Mouse (Mus musculus) CH12.LX (cell line): ENCODE measurements around the gene Pde4d. TPM values are rescaled to one million over a fixed set of nuclear protein-coding genes. Genes with fewer than 3 reads are reported as not detected.

Source experiments
- DNase-seq: peaks from one replicate; pipeline ENCODE4 v3.0.0-alpha.2; 2013; ENCODE audit errors: extremely low read depth
- H3K27ac ChIP-seq: 2 replicates; pipeline ENCODE4 v1.5.1; 2012; ENCODE audit warnings: low read depth, mild to moderate bottlenecking, control low read depth, moderate library complexity; ENCODE audit not compliant: insufficient read depth
- H3K27me3 ChIP-seq: replicated peaks from 2 replicates; pipeline ENCODE3; 2012; ENCODE audit warnings: inconsistent platforms
- H3K36me3 ChIP-seq, 2 experiments: replicated peaks in 1 of 2; 2 replicates each; pipeline versions ENCODE3 to v1.6.1; 2012; ENCODE audit warnings: inconsistent platforms in 1 of 2, low read length in 1 of 2, mild to moderate bottlenecking in 1 of 2, mixed read lengths in 1 of 2, moderate library complexity in 1 of 2; ENCODE audit not compliant: control insufficient read depth in 1 of 2, insufficient read depth in 1 of 2
- H3K4me1 ChIP-seq, 2 experiments: 2 replicates each; pipeline ENCODE4 v1.6.1; 2012; ENCODE audit warnings: inconsistent platforms in 1 of 2, moderate library complexity in 1 of 2; ENCODE audit not compliant: insufficient read depth in 2 of 2, control insufficient read depth in 1 of 2
- H3K4me2 ChIP-seq: 2 replicates; pipeline ENCODE4 v1.6.1; 2012; ENCODE audit warnings: low read depth, mild to moderate bottlenecking, control low read depth; ENCODE audit not compliant: poor library complexity, insufficient read depth, severe bottlenecking
- H3K4me3 ChIP-seq, 3 experiments: fragments of 150-350 bp in 1 of 3; sonication (generic) in 1 of 3; replicated peaks in 1 of 3; 2 replicates each; pipeline versions ENCODE3 to v1.5.1; 2011 to 2012; ENCODE audit warnings: low read depth in 2 of 3, low read length in 2 of 3, mild to moderate bottlenecking in 2 of 3, moderate library complexity in 2 of 3, control low read depth in 1 of 3, improper control_type of control experiment in 1 of 3, inconsistent platforms in 1 of 3, mixed read lengths in 1 of 3; ENCODE audit not compliant: poor library complexity in 1 of 3
- H3K79me2 ChIP-seq: replicated peaks from 2 replicates; pipeline ENCODE4 v1.6.1; 2012; ENCODE audit warnings: mild to moderate bottlenecking, moderate library complexity; ENCODE audit not compliant: control insufficient read depth, poor library complexity, insufficient read depth, severe bottlenecking; ENCODE audit errors: extremely low read depth
- H3K9ac ChIP-seq: 2 replicates; pipeline ENCODE4 v1.6.1; 2012; ENCODE audit warnings: low read depth, mild to moderate bottlenecking, control low read depth, moderate library complexity; ENCODE audit not compliant: insufficient read depth
- H3K9me3 ChIP-seq: replicated peaks from 2 replicates; pipeline ENCODE3; 2012; ENCODE audit warnings: low read length, inconsistent platforms, mixed read lengths
- BHLHE40 ChIP-seq: IDR thresholded peaks from 2 replicates; pipeline ENCODE4 v1.6.1; 2011; ENCODE audit warnings: mild to moderate bottlenecking, low read depth, low read length, improper control_type of control experiment
- CHD1 ChIP-seq: IDR thresholded peaks from 2 replicates; pipeline ENCODE4 v1.6.1; 2012; ENCODE audit warnings: low read depth, low read length, improper control_type of control experiment, inconsistent platforms
- CHD2 ChIP-seq: IDR thresholded peaks from 2 replicates; pipeline ENCODE4 v1.6.1; 2011; ENCODE audit warnings: low read length, improper control_type of control experiment
- CTCF ChIP-seq, 2 experiments: IDR thresholded peaks in 1 of 2; conservative IDR thresholded peaks in 1 of 2; 2 replicates each; pipeline ENCODE4 v1.5.1; 2011 to 2012; ENCODE audit warnings: low read depth in 2 of 2, low read length in 2 of 2, improper control_type of control experiment in 1 of 2, inconsistent platforms in 1 of 2, mild to moderate bottlenecking in 1 of 2, moderate library complexity in 1 of 2
- E2F4 ChIP-seq: IDR thresholded peaks from 2 replicates; pipeline ENCODE4 v1.6.1; 2011; ENCODE audit warnings: low read depth, low read length, improper control_type of control experiment; ENCODE audit not compliant: insufficient replicate concordance
- ELF1 ChIP-seq: IDR thresholded peaks from 2 replicates; pipeline ENCODE4 v1.6.1; 2014; ENCODE audit warnings: low read depth, mild to moderate bottlenecking, inconsistent platforms, low read length, improper control_type of control experiment
- ETS1 ChIP-seq: conservative IDR thresholded peaks from 2 replicates; pipeline ENCODE4 v1.6.1; 2012; ENCODE audit warnings: low read depth, mild to moderate bottlenecking, inconsistent platforms, low read length, improper control_type of control experiment, moderate library complexity
- GABPA ChIP-seq: IDR thresholded peaks from 2 replicates; pipeline ENCODE4 v1.6.1; 2012; ENCODE audit warnings: low read depth, low read length, improper control_type of control experiment, inconsistent platforms; ENCODE audit not compliant: insufficient replicate concordance
- IRF4 ChIP-seq: IDR thresholded peaks from 2 replicates; pipeline ENCODE4 v1.6.1; 2014; ENCODE audit warnings: low read depth, mild to moderate bottlenecking, inconsistent platforms, low read length, improper control_type of control experiment
- JUND ChIP-seq: conservative IDR thresholded peaks from 2 replicates; pipeline ENCODE4 v1.6.1; 2011; ENCODE audit warnings: low read depth, low read length, improper control_type of control experiment
- KAT2A ChIP-seq: IDR thresholded peaks from 2 replicates; pipeline ENCODE4 v1.6.1; 2012; ENCODE audit warnings: low read length, improper control_type of control experiment, inconsistent platforms; ENCODE audit not compliant: insufficient replicate concordance
- MAFK ChIP-seq: IDR thresholded peaks from 2 replicates; pipeline ENCODE4 v1.6.1; 2011; ENCODE audit warnings: low read length, improper control_type of control experiment; ENCODE audit not compliant: insufficient replicate concordance
- MAX ChIP-seq: IDR thresholded peaks from 2 replicates; pipeline ENCODE4 v1.6.1; 2011; ENCODE audit warnings: low read length, improper control_type of control experiment
- MAZ ChIP-seq: IDR thresholded peaks from 2 replicates; pipeline ENCODE4 v1.6.1; 2012; ENCODE audit warnings: low read depth, mild to moderate bottlenecking, inconsistent platforms, low read length, improper control_type of control experiment, moderate library complexity
- MEF2A ChIP-seq: IDR thresholded peaks from 2 replicates; pipeline ENCODE4 v1.6.1; 2014; ENCODE audit warnings: low read depth, mild to moderate bottlenecking, inconsistent platforms, low read length, improper control_type of control experiment, borderline replicate concordance
- MXI1 ChIP-seq: IDR thresholded peaks from 2 replicates; pipeline ENCODE4 v1.6.1; 2011; ENCODE audit warnings: mild to moderate bottlenecking, low read depth, low read length, improper control_type of control experiment
- MYC ChIP-seq: IDR thresholded peaks from 2 replicates; pipeline ENCODE4 v1.6.1; 2011; ENCODE audit warnings: low read depth, mild to moderate bottlenecking, improper control_type of control experiment, low read length
- NELFE ChIP-seq: IDR thresholded peaks from 2 replicates; pipeline ENCODE4 v1.6.1; 2011; ENCODE audit warnings: low read depth, low read length, improper control_type of control experiment
- NRF1 ChIP-seq: IDR thresholded peaks from 2 replicates; pipeline ENCODE4 v1.6.1; 2014; ENCODE audit warnings: low read depth, mild to moderate bottlenecking, inconsistent platforms, low read length, improper control_type of control experiment, moderate library complexity
- PAX5 ChIP-seq: IDR thresholded peaks from 2 replicates; pipeline ENCODE4 v1.6.1; 2012; ENCODE audit warnings: low read length, inconsistent platforms, mixed read lengths
- RAD21 ChIP-seq: IDR thresholded peaks from 2 replicates; pipeline ENCODE4 v1.6.1; 2011; ENCODE audit warnings: low read depth, mild to moderate bottlenecking, low read length, improper control_type of control experiment, moderate library complexity
- RCOR1 ChIP-seq: conservative IDR thresholded peaks from 2 replicates; pipeline ENCODE4 v1.6.1; 2012; ENCODE audit warnings: low read depth, mild to moderate bottlenecking, inconsistent platforms, low read length, improper control_type of control experiment
- SIN3A ChIP-seq: IDR thresholded peaks from 2 replicates; pipeline ENCODE4 v1.6.1; 2012; ENCODE audit warnings: low read length, improper control_type of control experiment, inconsistent platforms
- TCF12 ChIP-seq: IDR thresholded peaks from 2 replicates; pipeline ENCODE4 v1.6.1; 2014; ENCODE audit warnings: low read depth, mild to moderate bottlenecking, inconsistent platforms, low read length, improper control_type of control experiment
- UBTF ChIP-seq: IDR thresholded peaks from 2 replicates; pipeline ENCODE4 v1.6.1; 2012; ENCODE audit warnings: low read depth, mild to moderate bottlenecking, inconsistent platforms, low read length, improper control_type of control experiment, moderate library complexity
- USF1 ChIP-seq: IDR thresholded peaks from 2 replicates; pipeline ENCODE4 v1.6.1; 2014; ENCODE audit warnings: low read depth, mild to moderate bottlenecking, inconsistent platforms, low read length, improper control_type of control experiment
- ZC3H11A ChIP-seq: IDR thresholded peaks from 2 replicates; pipeline ENCODE4 v1.6.1; 2012; ENCODE audit warnings: low read depth, mild to moderate bottlenecking, inconsistent platforms, low read length, improper control_type of control experiment
- ZKSCAN1 ChIP-seq: IDR thresholded peaks from 2 replicates; pipeline ENCODE4 v1.6.1; 2012; ENCODE audit warnings: low read depth, inconsistent platforms, low read length, improper control_type of control experiment, borderline replicate concordance
- ZNF384 ChIP-seq: IDR thresholded peaks from 2 replicates; pipeline ENCODE4 v1.6.1; 2012; ENCODE audit warnings: low read depth, low read length, improper control_type of control experiment, inconsistent platforms
- dilution Hi-C: fragments of 300-500 bp; cut with MboI; formaldehyde crosslinking; loops from 2 replicates; pipeline ENCODE4 v1.14.3; 2020; ENCODE audit warnings: low sequenced_read_pairs; ENCODE audit not compliant: extremely low pct_unique_long_range_greater_than_20kb, extremely low pct_ligation_motif_present
- in situ Hi-C: fragments of 300-500 bp; cut with MboI; formaldehyde crosslinking; loops from 3 replicates; pipeline ENCODE4 v1.14.3; 2019; ENCODE audit warnings: low sequenced_read_pairs, low pct_ligation_motif_present, low pct_unique_long_range_greater_than_20kb, mixed read lengths
- polyA plus RNA-seq: library from polyadenylated mRNA; unstranded; fragments of >175 nt; gene quantifications from 2 replicates; pipeline ENCODE4 v1.2.1, GENCODE M21; 2012; ENCODE audit warnings: low read depth; ENCODE audit not compliant: insufficient read length
- total RNA-seq, 2 experiments: library from RNA; depleted of rRNA; stranded (reverse); fragments of 300-350 nt in 1 of 2; fragments of >200 nt in 1 of 2; gene quantifications; 2 replicates each; pipeline ENCODE4 v1.2.3; 2012 to 2014

The Pde4d gene
- total and polyA plus RNA-seq, 3 experiments: not detected

GRCm38 (mm10) chr13:109278504-109278912, 828.8 kb downstream of the Pde4d start:
- Histone ChIP-seq H3K4me1 (no peaks in the 10 kb centered on the region), H3K4me2 (no peak overlapping the region), H3K9ac (no peak overlapping the region), H3K36me3 (no peaks in the 10 kb centered on the region), H3K9me3 (no peaks in the 10 kb centered on the region), H3K4me3 (no peak overlapping the region), H3K27me3 (no peaks in the 10 kb centered on the region), H3K27ac (no peak overlapping the region), H3K79me2 (no peaks in the 10 kb centered on the region)
- DNase-seq: no peak
- dilution Hi-C loops (no loop called here), in situ Hi-C loops (no loop called here)
- TF ChIP-seq USF1 (no peak), ELF1 (no peak), JUND (no peak), MAX (no peak), MYC (no peak)

- in situ Hi-C loops: no loop called here
These were observed 829.5 kb downstream of the Pde4d start for GRCm38 (mm10) chr13:109279211-109279610.

GRCm38 (mm10) chr13:109280433-109280832, 830.7 kb downstream of the Pde4d start:
- no peak for DNase-seq
- no peak overlapping the region for H3K4me2 ChIP-seq
- no peaks in the 10 kb centered on the region for H3K9me3 ChIP-seq
- H3K36me3 ChIP-seq: no peaks in the 10 kb centered on the region
- no peak overlapping the region for H3K27ac ChIP-seq
- H3K27me3 ChIP-seq: no peaks in the 10 kb centered on the region
- H3K79me2 ChIP-seq: no peaks in the 10 kb centered on the region
- dilution Hi-C loops (no loop called here), in situ Hi-C loops (no loop called here)
- H3K4me1 ChIP-seq: no peaks in the 10 kb centered on the region
- no peak overlapping the region for H3K9ac ChIP-seq
- H3K4me3 ChIP-seq: no peak overlapping the region
- no peak for TF ChIP-seq MXI1
- TF ChIP-seq NRF1: no peak
- TF ChIP-seq KAT2A: no peak
- no peak for TF ChIP-seq BHLHE40
- TF ChIP-seq UBTF: no peak
- TF ChIP-seq TCF12: no peak
- TF ChIP-seq RCOR1: no peak
- TF ChIP-seq SIN3A: no peak
- TF ChIP-seq E2F4: no peak
- TF ChIP-seq ELF1: no peak
- TF ChIP-seq ETS1: no peak
- no peak for TF ChIP-seq MAX
- no peak for TF ChIP-seq CHD1
- no peak for TF ChIP-seq ZNF384
- TF ChIP-seq ZC3H11A: no peak
- TF ChIP-seq RAD21: no peak
- TF ChIP-seq PAX5: no peak

More at GRCm38 (mm10) chr13:109279211-109279610, 829.5 kb downstream of the Pde4d start:
- Histone ChIP-seq H3K9ac (no peak overlapping the region), H3K4me1 (no peaks in the 10 kb centered on the region), H3K79me2 (no peaks in the 10 kb centered on the region), H3K36me3 (no peaks in the 10 kb centered on the region), H3K27ac (no peak overlapping the region), H3K27me3 (no peaks in the 10 kb centered on the region), H3K4me2 (no peak overlapping the region), H3K9me3 (no peaks in the 10 kb centered on the region), H3K4me3 (no peak overlapping the region)
- dilution Hi-C loops: no loop called here
- TF ChIP-seq JUND (no peak), ZNF384 (no peak), UBTF (no peak), MXI1 (no peak), GABPA (no peak), RAD21 (no peak), CTCF (conservative IDR thresholded peaks at IDR 0.05 in 1 of 2, IDR thresholded peaks at IDR 0.05 in 1 of 2; ENCODE audit: low read depth in 2 of 2, low read length in 2 of 2) (no peak), IRF4 (no peak), ZKSCAN1 (no peak), NELFE (no peak), ELF1 (no peak), RCOR1 (no peak), ETS1 (no peak), MEF2A (no peak), PAX5 (no peak), MAFK (no peak), MAZ (no peak), CHD1 (no peak), CHD2 (no peak), MYC (no peak)
- no peak for DNase-seq
